Mouse (Mus musculus) cerebellum, adult 2 months (tissue): ENCODE data around the gene Zdhhc12. TPM values are rescaled to one million over a fixed set of nuclear protein-coding genes. Genes with fewer than 3 reads are reported as not detected.
A peak's percentile ranks its signal among the peaks of the same experiment; 100 is the strongest.

Source experiments
- DNase-seq, 2 experiments: peaks; one replicate each; pipeline ENCODE4 v3.0.0; 2021
- H3K27ac ChIP-seq: fragments of 200-500 bp; 2 replicates; pipeline ENCODE4 v1.5.1; 2012; ENCODE audit warnings: low read length, control low read depth, inconsistent platforms; ENCODE audit not compliant: insufficient read depth
- H3K27me3 ChIP-seq: fragments of 200-500 bp; 2 replicates; pipeline ENCODE4 v1.6.1; 2012; ENCODE audit warnings: inconsistent platforms, mild to moderate bottlenecking, low read length, moderate library complexity; ENCODE audit not compliant: control insufficient read depth, insufficient read depth
- H3K4me1 ChIP-seq: fragments of 200-500 bp; 2 replicates; pipeline ENCODE4 v1.6.1; 2011; ENCODE audit warnings: low read length; ENCODE audit not compliant: control insufficient read depth, insufficient read depth
- H3K4me3 ChIP-seq: fragments of 200-500 bp; replicated peaks from 2 replicates; pipeline ENCODE3; 2011; ENCODE audit warnings: mild to moderate bottlenecking, low read depth, low read length, control low read depth; ENCODE audit not compliant: insufficient read depth
- CTCF ChIP-seq: fragments of 200-500 bp; IDR thresholded peaks from 2 replicates; pipeline ENCODE4 v1.5.1; 2011; ENCODE audit warnings: low read depth, mild to moderate bottlenecking, control low read depth, low read length, moderate library complexity, borderline replicate concordance; ENCODE audit not compliant: insufficient read depth
- POLR2A ChIP-seq: fragments of 200-500 bp; IDR thresholded peaks from 2 replicates; pipeline ENCODE4 v1.6.1; 2011; ENCODE audit warnings: low read length, control low read depth, borderline replicate concordance; ENCODE audit not compliant: insufficient read depth
- WGBS: fragments of 180-500 bp; shearing (Covaris S2); methylation state at CpG from one replicate; pipeline ENCODE4 v1.1.7; 2018; 5-methylcytosine and 5-hydroxymethylcytosine counted together
- polyA plus RNA-seq: library from polyadenylated mRNA; depleted of rRNA; stranded (reverse); fragments of >200 nt; gene quantifications from 2 replicates; pipeline ENCODE4 v1.2.3, GENCODE M21; 2012

Zdhhc12 gene
- polyA plus RNA-seq, 1 experiment = 15.5 TPM

DNA sequence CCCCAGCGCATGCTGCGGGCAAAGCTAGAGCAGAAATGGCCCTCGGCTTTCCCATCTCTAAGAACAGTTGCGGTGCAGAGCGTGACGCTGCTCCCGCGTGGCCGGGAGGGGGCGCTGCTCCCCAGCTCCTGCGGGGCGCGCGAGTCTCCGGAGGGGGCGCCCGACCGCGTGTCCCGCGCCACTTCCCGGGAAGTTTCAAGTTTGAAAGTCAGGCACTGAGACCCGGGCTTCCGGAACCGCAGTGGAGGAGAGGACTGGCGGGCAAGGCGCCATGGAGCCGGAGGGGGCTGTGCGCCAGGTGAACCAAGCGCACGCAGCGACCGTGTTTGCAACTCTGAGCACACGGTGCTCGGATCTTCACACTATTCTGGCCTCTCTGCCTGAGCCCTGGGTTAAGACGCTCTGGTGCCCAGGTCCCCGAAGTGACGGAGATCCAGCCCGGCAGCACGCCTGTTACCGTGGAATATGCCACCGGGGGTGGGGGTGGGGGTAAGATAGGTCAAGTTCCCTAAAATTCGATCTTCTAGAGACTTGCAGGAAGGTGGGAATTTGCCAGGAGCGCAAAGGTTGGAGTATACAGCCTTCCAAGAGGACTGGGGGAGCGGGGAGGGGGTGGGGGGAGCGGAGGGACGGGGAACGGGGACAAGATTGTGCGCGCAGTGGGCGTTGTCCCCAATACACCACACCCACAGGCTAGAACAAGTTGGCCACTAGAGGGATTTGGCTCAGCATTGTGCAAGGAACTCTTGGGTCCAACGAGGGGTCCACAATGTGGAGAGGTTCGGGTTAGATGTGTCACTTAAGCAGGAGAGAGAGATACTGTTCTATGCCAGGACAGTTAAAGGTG lies 15.7 kb downstream of the Zdhhc12 start, which contains the start of gene Pkn3:
TSS of gene Pkn3 (plus strand) at position 183 of the 847 bp plus-strand sequence.
- Histone ChIP-seq H3K4me1 (peaks cover 7% of the 10 kb centered on the region), H3K27ac (no peak within 1 kb of the TSS), H3K27me3 (no peaks in the 10 kb centered on the region), H3K4me3 (peak within 1 kb of the TSS; percentile 41)
- 2% methylated on average over 53 of the region's 53 CpGs for WGBS
- TF ChIP-seq POLR2A = no peak
- TF ChIP-seq CTCF = peak; percentile 89
- DNase-seq = peak; percentile 72 to 81

DNA sequence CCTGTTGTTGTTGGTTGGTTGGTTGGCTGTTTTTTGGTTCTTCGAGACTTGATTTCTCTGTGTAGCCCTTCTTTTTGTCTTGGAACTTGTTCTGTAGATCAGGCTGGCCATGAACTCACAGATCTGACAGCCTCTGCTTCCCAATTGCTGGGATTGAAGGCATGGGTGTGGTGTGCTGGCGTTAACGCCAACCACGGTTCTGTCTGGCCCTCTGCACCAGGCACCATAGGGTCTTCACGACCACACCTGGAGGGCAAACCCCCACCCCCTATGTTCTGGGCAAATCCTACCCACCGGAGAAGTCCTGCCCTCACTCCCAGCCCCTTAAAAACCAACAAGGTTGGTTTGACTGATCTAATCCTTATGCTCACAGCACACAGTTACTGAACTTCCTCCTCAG lies 16.5 kb downstream of the Zdhhc12 start:
- WGBS = 69% methylated on average over 6 of the region's 6 CpGs
- H3K4me3 ChIP-seq = no peak overlapping the region
- peaks cover 3% of the 10 kb centered on the region; the same call in 1 of the 2 replicates for H3K4me1 ChIP-seq
- no peak for TF ChIP-seq POLR2A
- no peak for TF ChIP-seq CTCF
- no peak overlapping the region for H3K27ac ChIP-seq
- H3K27me3 ChIP-seq = no peaks in the 10 kb centered on the region
- no peak for DNase-seq

GRCm38 (mm10) chr2:30076439-30076838 lies 17.0 kb downstream of the Zdhhc12 start:
- no peak for DNase-seq
- Histone ChIP-seq H3K27ac (no peak overlapping the region), H3K27me3 (no peaks in the 10 kb centered on the region), H3K4me3 (no peak overlapping the region), H3K4me1 (peaks cover 3% of the 10 kb centered on the region; the same call in 1 of the 2 replicates)
- WGBS = 88% methylated on average over 9 of the region's 9 CpGs
- TF ChIP-seq CTCF (no peak), POLR2A (no peak)

DNA sequence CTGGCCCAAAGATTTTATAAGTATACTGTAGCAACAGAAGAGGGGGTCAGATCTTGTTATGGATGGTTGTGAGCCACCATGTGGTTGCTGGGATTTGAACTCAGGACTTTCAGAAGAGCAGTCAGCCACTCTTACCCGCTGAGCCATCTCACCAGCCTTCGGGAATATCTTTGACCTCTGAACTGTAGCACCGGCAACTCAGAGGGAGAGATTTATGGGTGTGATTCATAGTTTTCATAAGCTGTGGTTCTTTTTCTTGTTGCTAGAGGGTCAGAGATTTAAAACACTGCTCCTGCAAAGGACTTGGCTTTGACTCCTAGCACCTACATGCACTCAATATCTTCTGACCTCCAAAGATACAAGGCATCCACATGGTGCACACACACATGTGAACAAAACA lies 17.8 kb downstream of the Zdhhc12 start:
- 90% methylated on average over 3 of the region's 3 CpGs for WGBS
- H3K4me3 ChIP-seq = no peak overlapping the region
- no peak for TF ChIP-seq CTCF
- no peak for TF ChIP-seq POLR2A
- peaks cover 3% of the 10 kb centered on the region; the same call in 1 of the 2 replicates for H3K4me1 ChIP-seq
- no peaks in the 10 kb centered on the region for H3K27me3 ChIP-seq
- H3K27ac ChIP-seq = no peak overlapping the region
- no peak for DNase-seq

DNA sequence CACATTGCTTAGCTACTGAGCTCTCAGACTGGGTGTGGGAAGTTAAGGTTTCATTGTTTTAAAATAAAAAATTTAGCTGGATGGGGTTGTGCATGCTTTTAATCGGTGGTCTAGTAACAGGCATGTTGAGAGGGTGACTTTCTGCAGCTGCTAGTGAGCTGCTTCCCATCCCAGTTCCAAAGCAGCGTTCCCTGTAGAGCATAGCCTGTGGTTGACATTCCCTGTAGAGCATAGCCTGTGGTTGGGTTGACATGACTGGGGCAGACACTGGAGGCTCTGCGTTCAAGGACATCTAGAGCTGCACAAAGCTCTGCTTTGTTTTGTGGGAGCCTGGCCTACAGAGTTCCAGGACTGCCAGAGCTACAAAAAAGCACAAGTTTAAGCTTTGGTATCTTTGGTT lies 20.2 kb downstream of the Zdhhc12 start:
- Histone ChIP-seq H3K27ac (no peak overlapping the region), H3K27me3 (no peaks in the 10 kb centered on the region), H3K4me1 (peaks cover 3% of the 10 kb centered on the region; the same call in 1 of the 2 replicates), H3K4me3 (no peak overlapping the region)
- WGBS = 66% methylated on average over 3 of the region's 3 CpGs
- DNase-seq = no peak
- TF ChIP-seq CTCF (no peak), POLR2A (no peak)

DNA sequence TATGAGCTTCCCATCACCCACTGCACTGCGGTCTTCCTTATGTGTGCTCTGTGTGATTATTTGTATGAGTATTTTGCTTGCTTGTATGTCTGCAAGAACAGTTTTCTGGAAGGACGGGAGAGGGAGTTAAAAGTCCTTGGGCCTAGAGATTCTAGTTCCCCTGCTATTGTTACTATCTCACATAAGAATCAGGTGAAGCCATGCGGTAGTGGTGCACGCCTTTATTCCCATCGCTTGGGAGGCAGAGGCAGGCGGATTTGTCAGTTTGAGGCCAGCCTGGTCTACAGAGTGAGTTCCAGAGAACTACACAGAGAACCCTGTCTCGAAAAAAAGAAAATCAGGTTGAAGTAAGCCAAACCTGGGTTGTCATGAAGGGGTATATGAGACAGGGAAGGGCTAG lies 20.6 kb downstream of the Zdhhc12 start:
- Histone ChIP-seq H3K4me3 (no peak overlapping the region), H3K4me1 (peaks cover 3% of the 10 kb centered on the region; the same call in 1 of the 2 replicates), H3K27ac (no peak overlapping the region), H3K27me3 (no peaks in the 10 kb centered on the region)
- no peak for DNase-seq
- TF ChIP-seq CTCF (no peak), POLR2A (no peak)
- 74% methylated on average over 7 of the region's 7 CpGs for WGBS

GRCm38 (mm10) chr2:30067962-30068361 lies 25.5 kb downstream of the Zdhhc12 start:
- WGBS = 13% methylated on average over 7 of the region's 7 CpGs
- no peak overlapping the region for H3K27ac ChIP-seq

DNA sequence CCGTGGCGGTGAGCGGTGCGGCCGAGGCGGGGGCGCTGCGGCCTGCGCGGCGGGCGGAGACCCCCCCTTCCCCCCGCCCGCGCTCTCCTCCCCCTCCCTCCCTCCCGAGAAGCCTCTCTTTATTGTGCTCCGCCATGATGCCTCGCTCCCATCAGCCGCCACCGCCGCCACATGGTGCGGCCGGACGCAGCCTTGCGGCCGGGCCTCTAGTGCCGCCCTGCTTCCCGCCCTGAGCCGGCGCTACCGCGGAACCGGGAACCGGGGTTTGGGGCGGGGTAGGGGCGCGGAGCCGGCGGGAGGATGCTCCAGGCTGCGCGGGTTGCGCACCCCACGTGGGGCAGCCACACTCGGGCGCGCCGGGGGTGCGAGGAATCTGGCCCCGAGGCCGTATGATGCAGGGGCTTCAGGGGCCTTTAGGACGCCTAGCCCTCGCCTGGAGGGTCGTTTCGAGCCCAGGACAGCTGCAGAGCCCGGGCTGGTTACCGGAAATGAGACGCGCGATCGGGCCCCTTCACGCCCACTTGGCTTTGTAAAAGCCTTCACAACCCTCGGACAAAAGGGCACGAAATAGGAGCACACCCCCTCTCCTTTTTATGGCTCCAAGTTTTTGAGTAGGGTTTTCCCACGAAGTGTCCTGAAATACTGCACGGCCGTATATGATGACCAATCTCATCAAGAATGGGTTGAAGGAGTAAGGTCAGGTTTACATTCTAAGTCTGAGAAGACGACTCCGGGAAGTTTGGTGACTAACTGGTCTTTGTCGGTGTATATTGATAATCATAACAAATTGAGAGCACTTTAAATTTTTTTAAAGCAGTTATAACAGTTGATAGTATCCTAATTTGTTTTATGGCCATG lies 26.2 kb downstream of the Zdhhc12 start:
- peak; percentile 54 to 66 for DNase-seq

More at GRCm38 (mm10) chr2:30067962-30068361, 25.5 kb downstream of the Zdhhc12 start:
- no peak for DNase-seq
- no peaks in the 10 kb centered on the region for H3K27me3 ChIP-seq
- H3K4me1 ChIP-seq = no peaks in the 10 kb centered on the region
- no peak for TF ChIP-seq CTCF
- no peak overlapping the region for H3K4me3 ChIP-seq

More for the DNA sequence above, 26.2 kb downstream of the Zdhhc12 start:
- Histone ChIP-seq H3K27ac (no peak overlapping the region), H3K4me3 (peak overlapping the region; percentile 87), H3K4me1 (no peaks in the 10 kb centered on the region), H3K27me3 (no peaks in the 10 kb centered on the region)
- TF ChIP-seq CTCF (no peak), POLR2A (no peak)
- under 1% methylated on average over 56 of the region's 69 CpGs for WGBS
